Mouse (Mus musculus) left cerebral cortex, adult 18-20 months (tissue): ENCODE measurements around the gene Gm13693. TPM values are rescaled to one million over a fixed set of nuclear protein-coding genes. Genes with fewer than 3 reads are reported as not detected.
"Not testable (repeated sequence)": the region's sequence is repeated elsewhere in the genome, so short reads cannot be mapped to it uniquely, and the experiment has no call there.

Experiments used
- DNase-seq, 2 experiments: peaks; one replicate each; pipeline ENCODE4 v3.0.0; 2021 to 2022; ENCODE audit warnings: low spot score in 2 of 2, mixed read lengths in 1 of 2
- long read RNA-seq, 2 experiments: library from polyadenylated mRNA; stranded (forward); transcript quantifications; one replicate each; pipeline ENCODE4 v2.0.0; 2021
- total RNA-seq, 2 experiments: library from RNA; stranded (reverse); gene quantifications; 2 replicates each; pipeline ENCODE4 v1.2.3; 2021

Gm13693 gene
- total RNA-seq, result 1 to 10 TPM; 1.3 to 1.5 TPM
- long read RNA-seq, experiment 1, result 0 reads
- long read RNA-seq, experiment 2, result 0 reads

DNA sequence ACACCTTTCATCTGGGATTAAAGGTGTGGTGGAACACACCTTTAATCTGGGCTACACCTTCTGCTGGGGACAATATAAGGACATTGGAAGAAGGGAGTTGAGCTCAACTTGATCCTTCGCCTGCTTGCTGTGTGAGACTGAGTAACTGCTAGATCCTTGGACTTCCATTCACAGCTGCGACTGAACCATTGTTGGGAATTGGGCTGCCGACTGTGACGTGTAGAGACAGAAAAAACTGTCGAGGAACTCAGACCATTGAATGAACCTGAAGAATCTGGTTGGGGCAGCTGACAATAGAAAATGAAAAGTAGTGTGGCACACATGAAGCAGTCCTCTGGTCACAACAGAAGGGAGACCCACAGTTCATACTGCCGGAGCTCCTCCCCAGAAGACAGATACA is at the start of gene Gm13693:
TSS of gene Gm13693 (plus strand) at position 301 of the 400 bp plus-strand sequence.
- not testable (repeated sequence) for DNase-seq

DNA sequence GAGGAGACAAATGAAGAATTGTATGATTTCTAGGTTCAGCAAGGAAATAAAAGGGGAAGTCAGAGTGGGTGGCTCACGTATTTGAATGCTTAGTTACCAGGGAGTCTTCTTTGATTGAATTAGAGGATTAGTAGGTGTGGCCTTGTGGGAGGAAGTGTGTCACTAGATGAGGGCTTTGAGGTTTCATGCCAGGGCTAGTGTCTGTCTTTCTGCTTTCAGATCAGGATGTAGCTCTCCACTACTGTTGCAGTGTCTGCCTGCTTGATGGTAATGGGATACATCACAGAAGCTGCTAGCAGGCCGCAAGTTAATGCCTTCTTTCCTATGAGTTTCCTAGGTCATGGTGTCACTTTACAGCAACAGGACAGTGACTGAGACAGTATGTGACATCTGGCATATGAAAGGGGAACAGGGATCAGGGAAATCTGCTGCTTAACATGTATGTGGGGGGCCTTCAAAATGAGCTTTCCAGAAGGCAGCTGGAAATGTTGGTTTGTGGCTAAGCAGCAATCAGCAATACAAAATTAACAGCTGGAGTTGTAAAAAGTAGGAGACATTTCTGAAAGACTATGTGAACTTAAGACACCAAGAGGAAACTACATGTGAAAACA is 31.7 kb upstream of the Gm13693 start:
- DNase-seq, result no peak

DNA sequence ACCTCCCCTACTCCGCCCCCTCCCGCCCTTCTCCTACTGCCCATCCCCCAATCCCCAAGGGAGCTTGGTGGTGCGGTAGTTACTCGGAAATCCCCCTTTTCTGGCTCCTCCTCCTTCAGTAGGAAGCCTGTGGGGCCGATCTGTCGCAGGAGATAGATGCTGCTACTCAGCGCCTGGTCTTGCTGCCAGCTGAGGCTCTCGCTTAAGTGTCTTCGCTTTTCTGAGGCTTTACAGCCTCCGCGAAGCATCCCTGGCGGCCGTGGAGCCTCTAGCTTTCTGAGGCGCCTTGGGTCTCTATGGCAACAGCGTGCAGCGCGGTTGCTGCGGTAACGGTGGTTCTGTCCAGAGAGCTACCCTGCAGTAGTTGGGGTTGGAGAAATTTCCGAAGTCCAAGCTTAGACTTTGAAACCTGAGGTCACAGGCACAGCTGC is 20.4 kb upstream of the Gm13693 start, which contains the start of gene Zswim2:
TSS of gene Zswim2 (minus strand) at position 298 of the 431 bp plus-strand sequence.
- peak; percentile 89 to 95 for DNase-seq

DNA sequence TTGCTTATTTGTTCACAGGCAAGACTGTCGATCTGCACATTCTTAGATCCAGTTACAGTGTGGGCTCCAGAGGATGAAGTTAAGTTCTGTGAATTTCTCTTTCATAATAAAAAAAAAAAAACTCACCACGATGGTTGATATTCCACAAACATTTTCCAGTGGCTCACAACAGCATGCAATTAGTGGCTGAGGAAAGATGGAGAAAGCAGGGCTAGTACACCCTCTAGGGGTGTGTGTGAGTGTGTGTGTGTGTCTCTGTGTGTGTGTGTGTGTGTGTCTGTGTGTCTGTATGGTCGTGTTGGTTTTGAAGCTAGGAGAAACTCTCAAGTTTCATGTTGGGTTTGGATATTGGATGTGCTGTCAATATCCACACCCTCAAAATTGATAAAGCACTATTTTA is 19.9 kb upstream of the Gm13693 start:
- DNase-seq, result no peak

DNA sequence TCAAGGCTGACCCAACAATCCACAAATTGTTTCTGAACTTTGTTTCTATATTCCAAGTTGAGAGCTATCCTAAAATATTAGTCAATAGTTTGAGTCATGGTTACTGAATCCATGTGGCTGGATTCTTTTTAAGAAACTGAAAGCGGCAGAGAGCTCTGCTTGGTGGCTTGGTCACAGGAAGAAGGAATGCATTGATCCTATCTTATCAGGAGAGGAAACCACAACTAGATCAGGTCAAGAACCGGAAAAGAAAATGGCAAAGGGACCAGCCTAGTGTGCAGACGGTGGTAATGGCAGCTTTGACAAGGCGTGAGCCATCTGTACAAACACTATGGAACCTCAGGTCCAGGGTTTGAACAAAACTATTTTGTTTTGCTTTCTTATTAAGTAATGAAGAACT is 19.5 kb upstream of the Gm13693 start:
- no peak for DNase-seq

DNA sequence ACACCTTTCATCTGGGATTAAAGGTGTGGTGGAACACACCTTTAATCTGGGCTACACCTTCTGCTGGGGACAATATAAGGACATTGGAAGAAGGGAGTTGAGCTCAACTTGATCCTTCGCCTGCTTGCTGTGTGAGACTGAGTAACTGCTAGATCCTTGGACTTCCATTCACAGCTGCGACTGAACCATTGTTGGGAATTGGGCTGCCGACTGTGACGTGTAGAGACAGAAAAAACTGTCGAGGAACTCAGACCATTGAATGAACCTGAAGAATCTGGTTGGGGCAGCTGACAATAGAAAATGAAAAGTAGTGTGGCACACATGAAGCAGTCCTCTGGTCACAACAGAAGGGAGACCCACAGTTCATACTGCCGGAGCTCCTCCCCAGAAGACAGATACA is 5.9 kb upstream of the Gm13693 start, which contains the start of gene Gm13698:
TSS of gene Gm13698 (plus strand) at position 301 of the 400 bp plus-strand sequence.
- not testable (repeated sequence) for DNase-seq

DNA sequence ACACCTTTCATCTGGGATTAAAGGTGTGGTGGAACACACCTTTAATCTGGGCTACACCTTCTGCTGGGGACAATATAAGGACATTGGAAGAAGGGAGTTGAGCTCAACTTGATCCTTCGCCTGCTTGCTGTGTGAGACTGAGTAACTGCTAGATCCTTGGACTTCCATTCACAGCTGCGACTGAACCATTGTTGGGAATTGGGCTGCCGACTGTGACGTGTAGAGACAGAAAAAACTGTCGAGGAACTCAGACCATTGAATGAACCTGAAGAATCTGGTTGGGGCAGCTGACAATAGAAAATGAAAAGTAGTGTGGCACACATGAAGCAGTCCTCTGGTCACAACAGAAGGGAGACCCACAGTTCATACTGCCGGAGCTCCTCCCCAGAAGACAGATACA is 5.7 kb downstream of the Gm13693 start, which contains the start of gene Gm13695:
TSS of gene Gm13695 (plus strand) at position 301 of the 400 bp plus-strand sequence.
- not testable (repeated sequence) for DNase-seq

DNA sequence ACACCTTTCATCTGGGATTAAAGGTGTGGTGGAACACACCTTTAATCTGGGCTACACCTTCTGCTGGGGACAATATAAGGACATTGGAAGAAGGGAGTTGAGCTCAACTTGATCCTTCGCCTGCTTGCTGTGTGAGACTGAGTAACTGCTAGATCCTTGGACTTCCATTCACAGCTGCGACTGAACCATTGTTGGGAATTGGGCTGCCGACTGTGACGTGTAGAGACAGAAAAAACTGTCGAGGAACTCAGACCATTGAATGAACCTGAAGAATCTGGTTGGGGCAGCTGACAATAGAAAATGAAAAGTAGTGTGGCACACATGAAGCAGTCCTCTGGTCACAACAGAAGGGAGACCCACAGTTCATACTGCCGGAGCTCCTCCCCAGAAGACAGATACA is 11.5 kb downstream of the Gm13693 start, which contains the start of gene Gm13696:
TSS of gene Gm13696 (plus strand) at position 301 of the 400 bp plus-strand sequence.
- not testable (repeated sequence) for DNase-seq

DNA sequence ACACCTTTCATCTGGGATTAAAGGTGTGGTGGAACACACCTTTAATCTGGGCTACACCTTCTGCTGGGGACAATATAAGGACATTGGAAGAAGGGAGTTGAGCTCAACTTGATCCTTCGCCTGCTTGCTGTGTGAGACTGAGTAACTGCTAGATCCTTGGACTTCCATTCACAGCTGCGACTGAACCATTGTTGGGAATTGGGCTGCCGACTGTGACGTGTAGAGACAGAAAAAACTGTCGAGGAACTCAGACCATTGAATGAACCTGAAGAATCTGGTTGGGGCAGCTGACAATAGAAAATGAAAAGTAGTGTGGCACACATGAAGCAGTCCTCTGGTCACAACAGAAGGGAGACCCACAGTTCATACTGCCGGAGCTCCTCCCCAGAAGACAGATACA is 17.3 kb downstream of the Gm13693 start, which contains the start of gene Gm13694:
TSS of gene Gm13694 (plus strand) at position 301 of the 400 bp plus-strand sequence.
- DNase-seq, result not testable (repeated sequence)

DNA sequence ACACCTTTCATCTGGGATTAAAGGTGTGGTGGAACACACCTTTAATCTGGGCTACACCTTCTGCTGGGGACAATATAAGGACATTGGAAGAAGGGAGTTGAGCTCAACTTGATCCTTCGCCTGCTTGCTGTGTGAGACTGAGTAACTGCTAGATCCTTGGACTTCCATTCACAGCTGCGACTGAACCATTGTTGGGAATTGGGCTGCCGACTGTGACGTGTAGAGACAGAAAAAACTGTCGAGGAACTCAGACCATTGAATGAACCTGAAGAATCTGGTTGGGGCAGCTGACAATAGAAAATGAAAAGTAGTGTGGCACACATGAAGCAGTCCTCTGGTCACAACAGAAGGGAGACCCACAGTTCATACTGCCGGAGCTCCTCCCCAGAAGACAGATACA is 23.1 kb downstream of the Gm13693 start, which contains the start of gene Gm13697:
TSS of gene Gm13697 (plus strand) at position 301 of the 400 bp plus-strand sequence.
- DNase-seq, result not testable (repeated sequence)

DNA sequence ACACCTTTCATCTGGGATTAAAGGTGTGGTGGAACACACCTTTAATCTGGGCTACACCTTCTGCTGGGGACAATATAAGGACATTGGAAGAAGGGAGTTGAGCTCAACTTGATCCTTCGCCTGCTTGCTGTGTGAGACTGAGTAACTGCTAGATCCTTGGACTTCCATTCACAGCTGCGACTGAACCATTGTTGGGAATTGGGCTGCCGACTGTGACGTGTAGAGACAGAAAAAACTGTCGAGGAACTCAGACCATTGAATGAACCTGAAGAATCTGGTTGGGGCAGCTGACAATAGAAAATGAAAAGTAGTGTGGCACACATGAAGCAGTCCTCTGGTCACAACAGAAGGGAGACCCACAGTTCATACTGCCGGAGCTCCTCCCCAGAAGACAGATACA is 28.9 kb downstream of the Gm13693 start, which contains the start of gene Gm13691:
TSS of gene Gm13691 (plus strand) at position 301 of the 400 bp plus-strand sequence.
- DNase-seq, result not testable (repeated sequence)

DNA sequence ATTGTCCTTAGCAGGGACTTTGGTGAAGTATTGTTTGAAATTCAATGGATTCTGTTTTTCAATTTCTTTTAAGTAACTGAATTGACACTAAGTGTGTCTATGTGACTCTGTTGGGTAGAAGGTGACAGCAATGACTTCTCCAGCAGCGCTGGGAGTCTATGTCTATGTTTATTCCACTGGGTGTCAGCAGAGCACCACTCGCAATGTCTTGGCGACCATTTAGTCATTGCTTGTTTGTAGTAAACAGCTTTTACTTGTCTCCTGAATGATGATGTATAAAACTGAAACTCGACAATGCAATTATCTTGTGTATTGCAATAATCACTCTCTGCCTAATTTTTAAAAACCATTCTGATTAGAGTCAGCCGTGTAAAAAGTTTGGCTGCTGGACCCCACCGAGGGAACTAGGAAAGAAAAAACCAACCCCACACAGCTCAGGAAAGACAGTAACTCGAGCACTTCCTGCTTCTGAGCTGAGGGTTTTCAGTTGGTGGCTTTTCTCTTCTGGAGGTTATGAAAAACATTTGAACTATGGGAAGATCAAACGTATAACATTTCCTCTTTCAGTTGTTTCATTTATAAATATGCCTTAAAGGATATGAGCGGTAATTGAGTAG is 32.4 kb downstream of the Gm13693 start:
- DNase-seq, result not testable (repeated sequence)

DNA sequence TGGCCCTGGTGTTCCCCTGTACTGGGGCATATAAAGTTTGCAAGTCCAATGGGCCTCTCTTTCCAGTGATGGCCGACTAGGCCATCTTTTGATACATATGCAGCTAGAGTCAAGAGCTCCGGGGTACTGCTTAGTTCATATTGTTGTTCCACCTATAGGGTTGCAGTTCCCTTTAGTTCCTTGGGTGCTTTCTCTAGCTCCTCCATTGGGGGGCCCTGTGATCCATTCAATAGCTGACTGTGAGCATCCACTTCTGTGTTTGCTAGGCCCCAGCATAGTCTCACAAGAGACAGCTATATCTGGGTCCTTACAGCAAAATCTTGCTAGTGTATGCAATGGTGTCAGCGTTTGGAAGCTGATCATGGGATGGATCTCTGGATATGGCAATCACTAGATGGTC is 33.2 kb downstream of the Gm13693 start:
- not testable (repeated sequence) for DNase-seq

DNA sequence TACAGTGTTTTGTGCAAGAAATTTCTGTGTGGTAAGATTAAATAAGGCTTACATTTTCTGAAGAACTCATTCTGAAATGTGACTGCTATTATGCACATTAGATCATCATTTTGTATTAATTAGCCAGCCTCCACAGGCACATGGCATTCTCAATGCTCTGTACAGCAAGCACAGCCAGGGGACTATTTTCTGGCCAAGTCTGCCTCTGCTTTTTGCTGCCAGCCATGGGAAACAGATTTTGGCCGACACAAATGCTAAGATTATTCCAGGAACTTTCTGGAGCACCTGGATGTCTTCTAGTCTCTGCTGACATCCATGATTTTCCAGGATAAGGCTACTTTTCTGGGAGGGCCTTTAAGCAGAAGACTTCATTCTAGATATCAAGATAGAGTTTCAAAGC is 47.6 kb downstream of the Gm13693 start:
- no peak for DNase-seq

DNA sequence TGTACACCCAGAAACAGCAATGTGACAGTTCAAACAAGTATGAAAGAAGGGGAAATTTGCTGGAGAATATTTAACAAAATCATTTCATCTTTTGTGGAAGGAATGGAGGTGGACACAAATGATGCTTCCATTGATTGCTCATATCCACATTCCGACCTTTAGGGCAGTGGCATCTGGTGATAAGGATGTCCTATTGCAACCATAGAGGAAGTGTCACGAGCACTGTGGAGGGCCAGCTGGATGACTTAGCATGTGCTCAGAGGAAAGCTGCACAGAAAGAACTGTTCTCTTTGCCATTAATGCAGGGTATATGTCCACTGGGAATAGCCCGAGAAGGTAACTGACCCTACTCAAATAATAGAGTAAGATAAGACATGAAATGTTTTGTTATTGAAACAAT is 48.5 kb downstream of the Gm13693 start:
- DNase-seq, result no peak

Other genes with a start within 250 kb of the Gm13693 start
- gene Itgav, start 237.1 kb upstream of the Gm13693 start, total RNA-seq, result 100 to 1,000 TPM; 138 to 149 TPM
- 100 to 1,000 TPM; 206 to 215 TPM for gene Fam171b, start 148.9 kb upstream of the Gm13693 start, total RNA-seq
- gene Zswim2, start 20.3 kb upstream of the Gm13693 start, total RNA-seq, result not detected
- 1 to 10 TPM; 1.3 to 1.5 TPM for gene Gm13698, start 5.8 kb upstream of the Gm13693 start, total RNA-seq
- 1 to 10 TPM in 1 of 2 experiments, not detected in 1; 1.3 TPM for gene Gm13695, start 5.8 kb downstream of the Gm13693 start, total RNA-seq
- gene Gm13696, start 11.6 kb downstream of the Gm13693 start, total RNA-seq, result 1 to 10 TPM; 1.3 to 1.5 TPM
- gene Gm13694, start 17.4 kb downstream of the Gm13693 start, total RNA-seq, result 1 to 10 TPM; 1.3 to 1.5 TPM
- gene Gm13697, start 23.2 kb downstream of the Gm13693 start, total RNA-seq, result 1 to 10 TPM; 1.3 to 1.5 TPM
- gene Gm13691, start 29.1 kb downstream of the Gm13693 start, total RNA-seq, result 1 to 10 TPM; 1.3 to 1.5 TPM